Mouse (Mus musculus) embryonic fibroblast, embryonic 13.5 days (primary cell): ENCODE data around the gene Dcaf10.

Experiments
- CTCF ChIP-seq: IDR thresholded peaks from 2 replicates; pipeline ENCODE4 v1.5.1; 2011; ENCODE audit warnings: mild to moderate bottlenecking, control low read depth, low read length, moderate library complexity, borderline replicate concordance; ENCODE audit not compliant: insufficient read depth
- POLR2A ChIP-seq: IDR thresholded peaks from 2 replicates; pipeline ENCODE4 v1.6.1; 2011; ENCODE audit warnings: low read depth, mild to moderate bottlenecking, control low read depth, low read length, moderate library complexity

GRCm38 (mm10) chr4:45406397-45406796, 64.5 kb downstream of the Dcaf10 start:
- TF ChIP-seq CTCF (no peak), POLR2A (no peak)
